Mouse (Mus musculus): Measurements from ENCODE around the gene Hbb-bs. TPM values are rescaled to one million over a fixed set of nuclear protein-coding genes. Genes with fewer than 3 reads are reported as not detected.
"Not testable (repeated sequence)": the region's sequence is repeated elsewhere in the genome, so short reads cannot be mapped to it uniquely, and the experiment has no call there.

The Hbb-bs gene
- polyA plus RNA-seq, 1 experiment from 2014 or later: 4,227 TPM

GRCm38 (mm10) chr7:103853090-103853489 is 25.2 kb upstream of the Hbb-bs start, which contains the start of gene Hbb-y:
Gene Hbb-y, minus strand, starts transcription at chr7:103853216.
- Histone ChIP-seq H3K27me3 (ENCODE audit: control insufficient read depth, insufficient read depth, low read depth, low read length) (no peaks in the 10 kb centered on the region), H3K4me3 (ENCODE audit: low read depth, low read length) (no peak within 1 kb of the TSS), H3K4me1 (ENCODE audit: control insufficient read depth, insufficient read depth, low read length) (no peaks in the 10 kb centered on the region), H3K9ac (ENCODE audit: low read depth, low read length) (no peak within 1 kb of the TSS), H3K36me3 (ENCODE audit: control insufficient read depth, insufficient read depth, low read length) (no peaks in the 10 kb centered on the region), H3K9me3 (replicated peaks; ENCODE audit: control insufficient read depth, low read length, poor library complexity, severe bottlenecking) (no peaks in the 10 kb centered on the region), H3K4me2 (ENCODE audit: low read length) (no peak within 1 kb of the TSS), H3K27ac (ENCODE audit: low read length) (no peak within 1 kb of the TSS)
- no peak for ATAC-seq
- 78% methylated on average over 2 of the region's 2 CpGs for WGBS

- Histone ChIP-seq H3K4me3 (ENCODE audit: low read depth, low read length) (no peak overlapping the region), H3K27ac (ENCODE audit: low read length) (no peak overlapping the region)
These were observed 16.8 kb upstream of the Hbb-bs start for GRCm38 (mm10) chr7:103844525-103845325.

GRCm38 (mm10) chr7:103843034-103843433 is 15.1 kb upstream of the Hbb-bs start, which contains the start of gene Hbb-bh1:
Gene Hbb-bh1, minus strand, starts transcription at chr7:103843164.
- H3K9me3 ChIP-seq (replicated peaks; ENCODE audit: control insufficient read depth, low read length, poor library complexity, severe bottlenecking): no peaks in the 10 kb centered on the region
- H3K4me3 ChIP-seq (ENCODE audit: low read depth, low read length): no peak within 1 kb of the TSS
- H3K4me1 ChIP-seq (ENCODE audit: control insufficient read depth, insufficient read depth, low read length): no peaks in the 10 kb centered on the region
- no peak for ATAC-seq
- no peaks in the 10 kb centered on the region for H3K36me3 ChIP-seq (ENCODE audit: control insufficient read depth, insufficient read depth, low read length)
- 84% methylated on average over 2 of the region's 2 CpGs for WGBS
- H3K27ac ChIP-seq (ENCODE audit: low read length): no peak within 1 kb of the TSS
- no peak within 1 kb of the TSS for H3K9ac ChIP-seq (ENCODE audit: low read depth, low read length)
- H3K4me2 ChIP-seq (ENCODE audit: low read length): no peak within 1 kb of the TSS
- no peaks in the 10 kb centered on the region for H3K27me3 ChIP-seq (ENCODE audit: control insufficient read depth, insufficient read depth, low read depth, low read length)

More at GRCm38 (mm10) chr7:103844525-103845325, 16.8 kb upstream of the Hbb-bs start:
- ATAC-seq: no peak
- Histone ChIP-seq H3K4me2 (ENCODE audit: low read length) (no peak overlapping the region), H3K9ac (ENCODE audit: low read depth, low read length) (no peak overlapping the region), H3K36me3 (ENCODE audit: control insufficient read depth, insufficient read depth, low read length) (no peaks in the 10 kb centered on the region), H3K27me3 (ENCODE audit: control insufficient read depth, insufficient read depth, low read depth, low read length) (no peaks in the 10 kb centered on the region), H3K4me1 (ENCODE audit: control insufficient read depth, insufficient read depth, low read length) (no peaks in the 10 kb centered on the region), H3K9me3 (replicated peaks; ENCODE audit: control insufficient read depth, low read length, poor library complexity, severe bottlenecking) (no peaks in the 10 kb centered on the region)
- WGBS: 32% methylated on average over 1 of the region's 2 CpGs

GRCm38 (mm10) chr7:103840268-103840667 is 12.4 kb upstream of the Hbb-bs start, which contains the start of gene Hbb-bh2:
Gene Hbb-bh2, minus strand, starts transcription at chr7:103840520.
- Histone ChIP-seq H3K4me1 (ENCODE audit: control insufficient read depth, insufficient read depth, low read length) (no peaks in the 10 kb centered on the region), H3K9me3 (replicated peaks; ENCODE audit: control insufficient read depth, low read length, poor library complexity, severe bottlenecking) (no peaks in the 10 kb centered on the region), H3K27ac (ENCODE audit: low read length) (no peak within 1 kb of the TSS), H3K4me3 (ENCODE audit: low read depth, low read length) (no peak within 1 kb of the TSS), H3K4me2 (ENCODE audit: low read length) (no peak within 1 kb of the TSS), H3K9ac (ENCODE audit: low read depth, low read length) (no peak within 1 kb of the TSS), H3K27me3 (ENCODE audit: control insufficient read depth, insufficient read depth, low read depth, low read length) (no peaks in the 10 kb centered on the region), H3K36me3 (ENCODE audit: control insufficient read depth, insufficient read depth, low read length) (no peaks in the 10 kb centered on the region)
- 67% methylated on average over 3 of the region's 3 CpGs for WGBS
- ATAC-seq: no peak

- not testable (repeated sequence) for H3K4me2 ChIP-seq (ENCODE audit: low read length); ATAC-seq; H3K4me1 ChIP-seq (ENCODE audit: control insufficient read depth, insufficient read depth, low read length); H3K9me3 ChIP-seq (replicated peaks; ENCODE audit: control insufficient read depth, low read length, poor library complexity, severe bottlenecking); H3K27me3 ChIP-seq (ENCODE audit: control insufficient read depth, insufficient read depth, low read depth, low read length); H3K9ac ChIP-seq (ENCODE audit: low read depth, low read length); H3K36me3 ChIP-seq (ENCODE audit: control insufficient read depth, insufficient read depth, low read length); H3K4me3 ChIP-seq (ENCODE audit: low read depth, low read length); H3K27ac ChIP-seq (ENCODE audit: low read length)
- WGBS: no CpG with 5 or more reads among the region's 2 CpGs
These were observed 757 bp downstream of the Hbb-bs start for GRCm38 (mm10) chr7:103827139-103827538.

- ATAC-seq: no peak
- H3K4me3 ChIP-seq (ENCODE audit: low read depth, low read length): no peak overlapping the region
- H3K27me3 ChIP-seq (ENCODE audit: control insufficient read depth, insufficient read depth, low read depth, low read length): no peaks in the 10 kb centered on the region
- no peaks in the 10 kb centered on the region for H3K4me1 ChIP-seq (ENCODE audit: control insufficient read depth, insufficient read depth, low read length)
- WGBS: 45% methylated on average over 3 of the region's 3 CpGs
- H3K4me2 ChIP-seq (ENCODE audit: low read length): no peak overlapping the region
- H3K27ac ChIP-seq (ENCODE audit: low read length): no peak overlapping the region
- no peaks in the 10 kb centered on the region for H3K36me3 ChIP-seq (ENCODE audit: control insufficient read depth, insufficient read depth, low read length)
- no peak overlapping the region for H3K9ac ChIP-seq (ENCODE audit: low read depth, low read length)
- H3K9me3 ChIP-seq (replicated peaks; ENCODE audit: control insufficient read depth, low read length, poor library complexity, severe bottlenecking): no peaks in the 10 kb centered on the region
These were observed 1.5 kb downstream of the Hbb-bs start for GRCm38 (mm10) chr7:103826255-103826887.

GRCm38 (mm10) chr7:103825536-103826254 is 2.2 kb downstream of the Hbb-bs start:
- H3K4me3 ChIP-seq (ENCODE audit: low read depth, low read length): no peak overlapping the region
- H3K27ac ChIP-seq (ENCODE audit: low read length): no peak overlapping the region
- 97% methylated on average over 3 of the region's 3 CpGs for WGBS
- H3K9ac ChIP-seq (ENCODE audit: low read depth, low read length): no peak overlapping the region
- H3K9me3 ChIP-seq (replicated peaks; ENCODE audit: control insufficient read depth, low read length, poor library complexity, severe bottlenecking): no peaks in the 10 kb centered on the region
- H3K4me2 ChIP-seq (ENCODE audit: low read length): no peak overlapping the region
- ATAC-seq: no peak
- no peaks in the 10 kb centered on the region for H3K27me3 ChIP-seq (ENCODE audit: control insufficient read depth, insufficient read depth, low read depth, low read length)
- no peaks in the 10 kb centered on the region for H3K4me1 ChIP-seq (ENCODE audit: control insufficient read depth, insufficient read depth, low read length)
- no peaks in the 10 kb centered on the region for H3K36me3 ChIP-seq (ENCODE audit: control insufficient read depth, insufficient read depth, low read length)

- ATAC-seq: no peak
- no peaks in the 10 kb centered on the region for H3K27me3 ChIP-seq (ENCODE audit: control insufficient read depth, insufficient read depth, low read depth, low read length)
- H3K9ac ChIP-seq (ENCODE audit: low read depth, low read length): no peak overlapping the region
- no peak overlapping the region for H3K4me3 ChIP-seq (ENCODE audit: low read depth, low read length)
- no peak overlapping the region for H3K4me2 ChIP-seq (ENCODE audit: low read length)
- H3K4me1 ChIP-seq (ENCODE audit: control insufficient read depth, insufficient read depth, low read length): no peaks in the 10 kb centered on the region
- H3K36me3 ChIP-seq (ENCODE audit: control insufficient read depth, insufficient read depth, low read length): no peaks in the 10 kb centered on the region
- no peak overlapping the region for H3K27ac ChIP-seq (ENCODE audit: low read length)
- 94% methylated on average over 2 of the region's 2 CpGs for WGBS
- H3K9me3 ChIP-seq (replicated peaks; ENCODE audit: control insufficient read depth, low read length, poor library complexity, severe bottlenecking): no peaks in the 10 kb centered on the region
These were observed 3.3 kb downstream of the Hbb-bs start for GRCm38 (mm10) chr7:103824597-103824996.

All from midbrain, embryonic 16.5 days (tissue).